Mouse (Mus musculus): ENCODE measurements around the gene Lrrc4.

DNA sequence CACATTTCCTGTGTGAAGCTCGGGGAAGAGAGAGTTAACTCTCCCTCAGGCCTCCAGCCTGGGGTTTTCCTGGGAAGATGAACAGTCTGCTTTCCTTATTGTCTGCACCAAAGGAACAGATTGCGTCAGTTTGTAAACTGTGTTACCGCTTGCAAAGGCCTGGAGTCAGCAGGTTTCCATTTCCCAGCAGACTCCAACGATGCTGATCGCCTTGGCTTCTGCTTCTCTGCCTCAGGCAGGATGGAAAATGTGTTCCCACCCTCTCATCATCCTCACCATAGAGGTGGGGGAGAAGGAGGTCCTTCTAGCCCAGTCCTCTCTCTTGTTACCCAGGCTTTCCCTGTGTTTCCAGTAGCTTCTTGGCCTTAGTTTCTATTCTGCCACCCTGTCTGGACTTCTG, 33.1 kb upstream of the Lrrc4 start:
- TF ChIP-seq CTCF (IDR thresholded peaks at IDR 0.05; ENCODE audit: low read depth, low read length) (no peak), TAL1 (conservative IDR thresholded peaks at IDR 0.05; ENCODE audit: low read depth, low read length) (no peak), GATA1 (IDR thresholded peaks at IDR 0.05; ENCODE audit: borderline replicate concordance, low read length) (no peak), POLR2AphosphoS5 (IDR thresholded peaks at IDR 0.05; ENCODE audit: insufficient replicate concordance, low read depth, low read length) (no peak)
